Mouse (Mus musculus) heart, postnatal 14 days (tissue): ENCODE measurements around the gene Zfp990. TPM values are rescaled to one million over a fixed set of nuclear protein-coding genes. Genes with fewer than 3 reads are reported as not detected.
A peak's percentile ranks its signal among the peaks of the same experiment; 100 is the strongest.
"Not testable (repeated sequence)": the region's sequence is repeated elsewhere in the genome, so short reads cannot be mapped to it uniquely, and the experiment has no call there.

Source experiments
- DNase-seq, 2 experiments: peaks; one replicate each; pipeline ENCODE4 v3.0.0; 2021 to 2022
- intact Hi-C: fragments of 180-260 bp; cut with DNase I; formaldehyde crosslinking; loops from one replicate; pipeline ENCODE4 v1.15.1; 2025
- total RNA-seq, 2 experiments: library from RNA; stranded (reverse); gene quantifications; 2 replicates each; pipeline ENCODE4 v1.2.3; 2021

Gene Zfp990
- total RNA-seq, 2 experiments from 2014 or later = 0.45 to 0.56 TPM

DNA sequence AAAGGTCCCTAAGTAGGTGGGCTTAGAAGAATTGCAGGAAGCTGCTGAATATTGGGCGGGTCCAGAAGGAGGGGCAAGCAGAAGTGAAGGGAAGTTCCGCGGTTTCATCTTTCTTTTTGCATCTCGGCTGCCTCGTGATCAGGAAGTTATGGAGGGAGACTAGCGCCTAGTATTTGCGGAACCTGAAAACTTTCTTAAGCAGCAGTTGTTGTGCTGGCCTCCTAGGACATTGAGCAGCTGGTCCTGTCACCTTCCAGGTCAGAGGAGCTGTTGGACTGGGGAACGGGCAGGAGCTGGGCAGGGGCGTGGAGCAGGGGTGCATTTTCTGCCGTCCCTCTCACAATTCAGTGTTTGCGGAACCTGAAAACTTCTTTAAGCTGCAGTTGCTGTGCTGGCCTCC, 74.5 kb downstream of the Zfp990 start, which contains the start of gene Gm13212:
TSS of gene Gm13212 (plus strand) at position 89 of the 400 bp plus-strand sequence.
- intact Hi-C loops = not testable (repeated sequence)
- DNase-seq = peak in 1 of 2 experiments; percentile 15

DNA sequence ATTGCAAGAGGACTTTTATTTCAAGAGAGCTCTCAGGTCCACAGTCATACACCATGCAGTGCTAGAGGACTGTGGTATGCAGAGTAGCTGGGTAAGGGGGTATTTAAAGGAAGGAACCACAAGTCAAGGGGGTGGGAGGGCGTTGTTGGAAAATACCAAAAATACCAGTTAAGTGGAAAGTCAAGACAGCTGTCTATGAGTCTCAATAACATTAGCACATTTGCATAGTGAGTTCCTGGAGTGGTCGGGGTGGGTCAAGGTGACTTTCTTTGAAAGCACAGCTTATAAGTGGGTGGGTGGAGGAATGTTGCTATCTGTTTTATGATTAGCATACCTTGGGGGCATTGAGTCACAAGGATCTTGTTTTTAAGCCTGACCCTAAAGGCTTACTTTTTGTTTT, 75.5 kb downstream of the Zfp990 start:
- DNase-seq, intact Hi-C loops: not testable (repeated sequence)

Other genes with a start within 250 kb of the Zfp990 start
- gene Tnfrsf8, start 195.6 kb upstream of the Zfp990 start, total RNA-seq = under 1 TPM; 0.17 to 0.19 TPM
- 1 to 10 TPM; 1.6 to 2.5 TPM for gene Gm13212, start 74.4 kb downstream of the Zfp990 start, total RNA-seq
- gene Zfp980, start 159.9 kb downstream of the Zfp990 start, total RNA-seq = under 1 TPM in 1 of 2 experiments, not detected in 1; 0.22 TPM